Mouse (Mus musculus): ENCODE data around the gene Fam126b. TPM values are rescaled to one million over a fixed set of nuclear protein-coding genes. Genes with fewer than 3 reads are reported as not detected.
A peak's percentile ranks its signal among the peaks of the same experiment; 100 is the strongest.
"Not testable (repeated sequence)": the region's sequence is repeated elsewhere in the genome, so short reads cannot be mapped to it uniquely, and the experiment has no call there.

Gene Fam126b
- 23.8 and 31.4 TPM in 2 replicates for total RNA-seq (2021)
- long read RNA-seq, full-length matches to known transcripts = 1 of 7 reads
- long read RNA-seq, partial matches to known transcripts = 0 of 7 reads
- long read RNA-seq, other reads (novel, unspliced or antisense) = 6 of 7 reads

GRCm38 (mm10) chr1:58586171-58586997 lies at the start of gene Fam126b, which contains the start of gene Ndufb3:
TSS of gene Fam126b (minus strand) at chr1:58586323.
TSS of gene Ndufb3 (plus strand) at chr1:58586384.
- peak; percentile 86 for DNase-seq

GRCm38 (mm10) chr1:58628847-58629246 lies 42.7 kb upstream of the Fam126b start:
- DNase-seq = not testable (repeated sequence)

- peak; percentile 22 for DNase-seq
Observed at GRCm38 (mm10) chr1:58621996-58622748, 36.0 kb upstream of the Fam126b start.

GRCm38 (mm10) chr1:58621251-58621650 lies 35.1 kb upstream of the Fam126b start:
- DNase-seq = no peak

GRCm38 (mm10) chr1:58618766-58619165 lies 32.6 kb upstream of the Fam126b start:
- DNase-seq = no peak

GRCm38 (mm10) chr1:58617978-58618668 lies 32.0 kb upstream of the Fam126b start:
- no peak for DNase-seq

GRCm38 (mm10) chr1:58617076-58617475 lies 31.0 kb upstream of the Fam126b start:
- DNase-seq = no peak

GRCm38 (mm10) chr1:58616176-58616575 lies 30.1 kb upstream of the Fam126b start:
- no peak for DNase-seq

GRCm38 (mm10) chr1:58615146-58615545 lies 29.0 kb upstream of the Fam126b start:
- DNase-seq = no peak

GRCm38 (mm10) chr1:58614424-58614823 lies 28.3 kb upstream of the Fam126b start:
- no peak for DNase-seq

GRCm38 (mm10) chr1:58613786-58614185 lies 27.7 kb upstream of the Fam126b start:
- DNase-seq = no peak

GRCm38 (mm10) chr1:58610611-58611010 lies 24.5 kb upstream of the Fam126b start:
- DNase-seq = no peak

GRCm38 (mm10) chr1:58610166-58610565 lies 24.0 kb upstream of the Fam126b start:
- DNase-seq = no peak

- DNase-seq = not testable (repeated sequence)
Observed at GRCm38 (mm10) chr1:58609591-58609990, 23.5 kb upstream of the Fam126b start.

- DNase-seq = no peak
Observed at GRCm38 (mm10) chr1:58603738-58604137, 17.6 kb upstream of the Fam126b start.

- no peak for DNase-seq
Observed at GRCm38 (mm10) chr1:58602681-58603080, 16.6 kb upstream of the Fam126b start.

- DNase-seq = no peak
Observed at GRCm38 (mm10) chr1:58587491-58587890, 1.4 kb upstream of the Fam126b start.

- no peak for DNase-seq
Observed at GRCm38 (mm10) chr1:58585373-58586170, 551 bp downstream of the Fam126b start.

- no peak for DNase-seq
Observed at GRCm38 (mm10) chr1:58584271-58584670, 1.9 kb downstream of the Fam126b start.

GRCm38 (mm10) chr1:58582611-58583010 lies 3.5 kb downstream of the Fam126b start:
- DNase-seq = no peak

GRCm38 (mm10) chr1:58579179-58579578 lies 6.9 kb downstream of the Fam126b start:
- peak; percentile 11 for DNase-seq

GRCm38 (mm10) chr1:58570437-58570836 lies 15.7 kb downstream of the Fam126b start:
- DNase-seq = no peak
